Mouse (Mus musculus): Measurements from ENCODE around the gene Ptges3l.

DNA sequence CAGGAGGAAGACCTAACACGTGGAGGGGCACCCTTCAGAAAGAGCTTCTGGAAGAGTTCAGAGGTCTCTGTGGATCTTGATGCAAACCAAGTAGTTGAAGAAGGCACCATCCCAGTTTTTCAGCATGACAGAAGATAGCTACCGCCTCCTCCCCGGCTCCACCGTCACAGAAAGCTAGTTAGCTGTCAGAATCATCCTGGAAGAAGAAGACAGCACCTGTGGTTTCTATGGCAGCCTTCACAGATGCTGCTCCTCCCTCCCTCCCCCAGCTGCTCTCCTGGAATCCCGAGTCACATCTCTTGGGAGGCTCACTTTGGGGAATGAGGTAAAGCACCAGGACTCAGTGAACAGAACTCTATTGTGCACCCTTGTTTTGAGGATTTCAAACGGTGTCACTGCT, 6.1 kb downstream of the Ptges3l start:
- TF ChIP-seq CTCF (IDR thresholded peaks at IDR 0.05; ENCODE audit: low read depth) = no peak
- no peak for TF ChIP-seq EP300 (optimal IDR thresholded peaks at IDR 0.05)
